Mouse (Mus musculus): ENCODE data around the gene Hpdl. TPM values are rescaled to one million over a fixed set of nuclear protein-coding genes. Genes with fewer than 3 reads are reported as not detected.

Gene Hpdl
- polyA plus RNA-seq, 1 experiment: 1.4 TPM

GRCm38 (mm10) chr4:116781366-116781765, 40.1 kb downstream of the Hpdl start:
- Histone ChIP-seq H3K4me1 (ENCODE audit: control insufficient read depth, insufficient read depth, low read length) (no peaks in the 10 kb centered on the region), H3K27ac (ENCODE audit: insufficient read depth, low read length) (no peak overlapping the region), H3K4me3 (ENCODE audit: insufficient read depth, low read length) (no peak overlapping the region)
- TF ChIP-seq POLR2A (IDR thresholded peaks at IDR 0.05; ENCODE audit: extremely low read depth, insufficient read depth, low read length) (no peak), CTCF (IDR thresholded peaks at IDR 0.05; ENCODE audit: extremely low read depth, insufficient read depth, low read length) (no peak)

- H3K27ac ChIP-seq (ENCODE audit: insufficient read depth, low read length): no peak overlapping the region
- H3K4me3 ChIP-seq (ENCODE audit: insufficient read depth, low read length): no peak overlapping the region
- H3K4me1 ChIP-seq (ENCODE audit: control insufficient read depth, insufficient read depth, low read length): no peaks in the 10 kb centered on the region
- no peak for TF ChIP-seq CTCF (IDR thresholded peaks at IDR 0.05; ENCODE audit: extremely low read depth, insufficient read depth, low read length)
- TF ChIP-seq POLR2A (IDR thresholded peaks at IDR 0.05; ENCODE audit: extremely low read depth, insufficient read depth, low read length): no peak
Observed at GRCm38 (mm10) chr4:116780541-116780940, 41.0 kb downstream of the Hpdl start.

GRCm38 (mm10) chr4:116777079-116777478, 44.4 kb downstream of the Hpdl start:
- H3K4me3 ChIP-seq (ENCODE audit: insufficient read depth, low read length): no peak overlapping the region
- no peak for TF ChIP-seq CTCF (IDR thresholded peaks at IDR 0.05; ENCODE audit: extremely low read depth, insufficient read depth, low read length)
- no peak overlapping the region for H3K27ac ChIP-seq (ENCODE audit: insufficient read depth, low read length)
- no peaks in the 10 kb centered on the region; the same call in 1 of the 2 replicates for H3K4me1 ChIP-seq (ENCODE audit: control insufficient read depth, insufficient read depth, low read length)

- H3K27ac ChIP-seq (ENCODE audit: insufficient read depth, low read length): no peak overlapping the region
- TF ChIP-seq POLR2A (IDR thresholded peaks at IDR 0.05; ENCODE audit: extremely low read depth, insufficient read depth, low read length) (no peak), CTCF (IDR thresholded peaks at IDR 0.05; ENCODE audit: extremely low read depth, insufficient read depth, low read length) (no peak)
- H3K4me1 ChIP-seq (ENCODE audit: control insufficient read depth, insufficient read depth, low read length): no peaks in the 10 kb centered on the region; the same call in 1 of the 2 replicates
- no peak overlapping the region for H3K4me3 ChIP-seq (ENCODE audit: insufficient read depth, low read length)
Observed at GRCm38 (mm10) chr4:116776391-116776790, 45.1 kb downstream of the Hpdl start.

Other genes starting within 250 kb of the Hpdl start
- 5.0 and 8.3 TPM in 2 replicates for gene Ccdc17, start 225.1 kb downstream of the Hpdl start, polyA plus RNA-seq (2012; rRNA removed)
- gene Nasp, start 193.8 kb downstream of the Hpdl start, polyA plus RNA-seq (2012; rRNA removed): 23.5 and 25.1 TPM in 2 replicates
- 519 and 547 TPM in 2 replicates for gene Akr1a1, start 170.0 kb downstream of the Hpdl start, polyA plus RNA-seq (2012; rRNA removed)
- gene Prdx1, start 136.2 kb downstream of the Hpdl start, polyA plus RNA-seq (2012; rRNA removed): 222 and 249 TPM in 2 replicates
- 15.6 and 18.7 TPM in 2 replicates for gene Mmachc, start 113.3 kb downstream of the Hpdl start, polyA plus RNA-seq (2012; rRNA removed)
- 19.3 and 19.8 TPM in 2 replicates for gene Ccdc163, start 113.2 kb downstream of the Hpdl start, polyA plus RNA-seq (2012; rRNA removed)
- 6.8 and 7.5 TPM in 2 replicates for gene Tesk2, start 100.8 kb downstream of the Hpdl start, polyA plus RNA-seq (2012; rRNA removed)
- 21.6 and 22.2 TPM in 2 replicates for gene Toe1, start 14.1 kb downstream of the Hpdl start, polyA plus RNA-seq (2012; rRNA removed)
- gene Mutyh, start 14.0 kb downstream of the Hpdl start, polyA plus RNA-seq (2012; rRNA removed): 5.7 and 5.9 TPM in 2 replicates
- 6.0 and 6.3 TPM in 2 replicates for gene Zswim5, start 55.7 kb upstream of the Hpdl start, polyA plus RNA-seq (2012; rRNA removed)
- 68.1 and 73.8 TPM in 2 replicates for gene Urod, start 172.7 kb upstream of the Hpdl start, polyA plus RNA-seq (2012; rRNA removed)
- 44.6 and 50.1 TPM in 2 replicates for gene Hectd3, start 173.6 kb upstream of the Hpdl start, polyA plus RNA-seq (2012; rRNA removed)
- gene Eif2b3, start 197.7 kb upstream of the Hpdl start, polyA plus RNA-seq (2012; rRNA removed): 19.0 and 20.2 TPM in 2 replicates